Mouse (Mus musculus) inflammation-experienced regulatory T-cells, adult 6 months (primary cell): ENCODE measurements around the gene Fam186b. TPM values are rescaled to one million over a fixed set of nuclear protein-coding genes. Genes with fewer than 3 reads are reported as not detected.

Source experiments
- ATAC-seq: one replicate; pipeline ENCODE4 v1.8.0; 2017
- polyA plus RNA-seq, 3 experiments: library from polyadenylated mRNA; unstranded; fragments of 100-300 nt; shearing (Covaris generic); gene quantifications; one replicate each; pipeline ENCODE4 v1.2.1; 2017

Gene Fam186b
- polyA plus RNA-seq, 3 experiments from 2014 or later, result 0.29 to 0.48 TPM; not detected in 1

DNA sequence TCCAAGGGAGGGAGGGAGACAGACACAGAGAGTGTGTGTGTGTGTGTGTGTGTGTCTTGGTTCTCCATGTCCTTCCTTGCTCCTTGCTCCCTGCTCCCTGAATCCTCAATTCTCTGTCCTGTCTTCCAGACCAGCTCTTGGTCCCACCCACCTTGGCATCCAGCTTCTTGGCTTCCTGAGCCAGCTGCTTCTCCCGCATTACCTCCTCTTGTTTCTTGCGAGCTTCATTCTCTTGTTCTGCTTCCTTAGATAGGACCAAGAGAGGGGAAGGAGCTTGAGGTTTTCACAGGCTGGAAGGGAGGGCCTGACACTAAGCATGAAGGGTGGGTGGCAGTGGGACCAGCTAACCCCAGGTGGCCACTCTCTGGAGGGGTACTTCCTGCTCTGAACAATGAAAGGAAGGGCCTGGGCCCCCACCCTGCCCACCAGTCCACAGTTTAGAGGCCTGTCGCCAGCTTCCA is 23.8 kb upstream of the Fam186b start:
- no peak for ATAC-seq

DNA sequence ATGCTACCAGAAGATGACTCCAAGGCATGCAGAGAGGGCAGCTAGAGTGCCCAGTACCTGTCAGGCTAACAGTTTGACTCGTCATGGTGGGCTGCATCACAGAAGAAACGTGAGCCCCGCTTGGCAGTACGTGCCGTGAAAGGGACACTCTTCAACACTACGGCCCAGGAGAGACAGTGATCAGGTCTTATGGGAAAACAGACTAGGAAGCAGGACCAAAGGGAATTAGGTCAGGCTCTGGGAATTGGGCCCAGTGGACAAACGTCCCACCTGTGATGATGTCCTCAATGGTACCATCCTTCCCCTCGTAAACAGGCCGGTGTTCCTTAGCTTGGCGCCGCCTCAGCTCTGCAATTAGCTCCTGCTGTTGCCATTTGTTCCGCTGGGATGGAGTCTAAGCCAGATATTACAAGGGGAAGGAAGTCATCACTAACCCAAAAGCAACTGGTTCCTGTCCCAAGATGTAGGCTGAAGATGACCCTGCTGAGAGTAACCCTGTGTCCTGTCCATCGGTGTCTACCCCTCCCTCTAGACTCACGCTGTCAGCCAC is 23.2 kb upstream of the Fam186b start:
- no peak for ATAC-seq

DNA sequence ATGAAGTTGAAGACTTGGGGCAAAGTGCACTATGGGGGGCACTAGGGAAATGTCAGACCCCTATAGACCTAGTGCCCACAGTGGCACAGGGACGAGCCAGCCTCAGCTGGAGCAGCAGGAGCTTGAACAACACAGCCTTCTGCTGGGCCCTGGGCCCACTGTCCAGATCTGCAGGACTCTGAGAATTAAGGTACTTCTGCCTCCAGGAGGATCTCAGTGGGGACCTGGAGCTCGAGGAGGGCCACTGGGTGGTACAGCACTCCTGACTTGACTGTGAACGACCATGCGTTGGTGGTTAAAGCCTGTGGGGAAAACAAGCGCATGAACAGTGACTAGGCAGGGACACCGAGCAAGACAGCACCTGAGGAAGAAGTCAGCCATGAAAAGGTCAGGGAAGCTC is 22.4 kb upstream of the Fam186b start:
- no peak for ATAC-seq

DNA sequence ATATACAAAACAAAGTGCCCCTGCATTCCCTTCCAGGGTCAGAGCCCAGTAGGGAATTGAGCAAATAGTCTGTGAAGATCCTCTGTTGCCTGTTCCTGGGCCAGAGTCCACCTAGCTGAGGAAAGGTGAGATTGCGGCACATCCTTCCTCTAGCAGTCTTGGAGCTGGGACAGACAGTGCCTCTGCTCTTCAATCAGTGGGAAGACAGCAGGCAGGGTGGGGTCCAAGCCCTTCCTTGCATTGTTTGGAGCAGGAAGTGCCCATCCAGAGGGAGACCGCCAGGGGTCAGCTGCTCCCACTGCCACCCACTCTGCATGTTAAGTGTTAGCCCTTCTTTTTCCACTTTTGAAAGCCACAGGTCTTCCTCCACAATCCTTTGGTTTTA is 21.6 kb upstream of the Fam186b start:
- no peak for ATAC-seq

DNA sequence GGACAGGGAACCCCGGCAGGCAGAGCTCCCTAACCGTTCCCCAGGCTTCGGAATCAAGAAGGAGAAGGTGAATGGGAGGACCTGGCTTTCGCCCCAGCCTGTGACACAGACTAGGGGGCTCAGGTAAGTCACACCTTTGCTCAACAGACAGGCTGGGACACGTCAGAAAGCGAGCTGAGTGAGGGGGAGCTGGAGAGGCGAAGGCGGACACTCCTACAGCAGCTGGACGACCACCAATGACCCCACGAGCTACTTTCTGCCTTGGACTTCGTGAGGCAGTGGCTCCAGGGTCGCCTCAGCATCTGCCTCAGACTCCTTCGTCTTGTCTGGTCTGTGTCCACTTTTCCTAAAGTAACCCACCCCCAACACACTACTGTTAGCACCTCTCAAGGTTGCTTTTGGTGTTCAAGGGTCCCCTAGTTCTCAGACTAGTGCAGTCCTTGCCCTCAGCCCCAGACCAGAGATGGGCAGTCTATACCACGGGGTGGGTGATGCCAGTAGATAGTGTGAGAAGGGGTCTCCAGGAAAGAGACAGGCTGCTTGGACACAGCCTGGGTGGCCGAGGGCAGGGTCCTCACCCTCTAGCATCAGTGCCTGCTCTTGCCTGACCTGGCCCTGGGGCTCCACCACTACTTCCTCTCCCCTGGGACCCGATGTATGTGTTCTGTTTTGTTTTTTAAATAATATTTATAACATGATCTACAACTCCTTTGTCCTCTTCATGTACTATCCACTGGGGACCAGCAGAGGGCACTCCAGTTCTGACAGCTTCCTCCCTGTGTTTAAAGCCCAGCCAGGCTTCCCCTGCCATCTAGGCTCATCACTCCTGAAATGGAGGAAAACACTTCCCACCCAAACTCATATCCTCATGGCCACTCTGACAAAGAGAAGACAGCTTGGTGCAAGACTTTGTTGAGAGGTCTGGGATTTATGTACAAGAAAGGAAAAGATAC is 20.9 kb upstream of the Fam186b start:
- peak; percentile 65 for ATAC-seq

DNA sequence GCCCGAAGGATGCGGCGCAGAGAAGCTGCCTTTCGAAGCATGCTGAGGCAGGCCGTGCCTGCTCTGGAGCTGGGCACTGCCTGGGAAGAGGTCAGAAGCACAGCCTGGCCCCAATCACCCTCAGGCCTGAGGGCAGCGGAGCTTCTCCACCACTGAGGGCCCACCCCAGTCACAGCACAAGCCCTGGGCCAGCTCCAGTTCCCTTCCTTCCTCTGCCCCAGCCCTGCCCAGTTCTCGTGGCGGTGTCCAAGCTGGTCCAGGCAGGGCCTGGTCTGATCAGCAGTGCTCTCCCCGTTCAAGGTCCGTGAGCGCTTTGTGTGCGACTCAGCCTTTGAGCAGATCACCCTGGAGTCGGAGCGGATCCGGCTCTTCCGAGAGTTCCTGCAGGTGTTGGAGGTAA is 19.2 kb upstream of the Fam186b start:
- no peak for ATAC-seq

DNA sequence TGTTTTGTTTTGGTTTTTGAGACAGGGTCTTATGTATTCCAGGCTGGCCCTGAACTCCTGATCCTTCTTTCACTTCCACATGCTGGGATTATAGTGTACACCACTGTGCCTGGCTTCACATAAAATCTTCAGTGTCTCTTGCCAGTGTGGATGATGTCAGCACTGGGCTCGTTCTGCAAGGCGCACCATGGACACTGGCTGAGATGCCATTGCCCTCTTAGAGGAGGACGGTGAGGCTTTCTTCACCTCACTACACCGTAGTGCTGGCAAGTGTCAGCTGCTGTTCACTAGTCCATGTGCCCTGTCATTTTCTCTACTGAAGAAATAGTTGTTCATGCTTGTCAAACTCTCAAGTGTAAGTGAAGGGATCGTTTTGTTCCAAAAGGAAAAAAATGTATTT is 14.9 kb upstream of the Fam186b start:
- ATAC-seq, result no peak

DNA sequence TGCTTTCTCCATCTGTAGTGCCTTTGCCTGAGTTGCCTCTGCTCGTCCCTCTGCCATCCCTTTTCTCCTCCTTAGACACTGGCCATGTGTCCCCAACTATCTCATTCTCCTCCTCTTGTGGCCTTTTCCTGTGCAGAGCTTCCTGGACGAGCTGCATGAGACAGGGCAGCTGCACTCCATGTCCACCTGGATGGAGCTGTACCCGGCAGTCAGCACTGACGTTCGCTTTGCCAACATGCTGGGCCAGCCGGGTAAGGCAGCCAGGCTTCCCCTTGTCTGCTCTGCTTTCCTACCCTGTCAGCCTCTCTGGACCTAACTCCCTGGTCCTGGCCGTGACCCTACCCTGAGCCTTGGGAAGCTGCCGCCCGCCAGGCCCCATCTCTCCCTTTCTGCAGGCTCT is 13.9 kb upstream of the Fam186b start:
- ATAC-seq, result no peak

DNA sequence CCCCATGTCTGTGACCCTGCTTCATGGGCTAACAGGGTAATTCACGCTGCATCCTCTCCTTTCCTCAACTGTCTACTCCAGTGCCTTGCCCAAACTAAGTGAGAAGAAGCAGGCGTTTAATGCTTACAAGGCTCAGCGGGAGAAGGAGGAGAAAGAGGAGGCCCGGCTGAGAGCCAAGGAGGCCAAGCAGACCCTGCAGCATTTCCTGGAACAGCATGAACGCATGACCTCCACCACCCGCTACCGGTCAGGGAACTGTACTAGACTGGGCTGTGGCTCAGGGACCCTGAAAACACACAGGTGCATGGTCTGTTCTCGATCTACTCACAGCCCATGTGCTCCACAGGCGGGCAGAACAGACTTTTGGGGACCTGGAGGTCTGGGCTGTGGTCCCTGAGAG is 11.8 kb upstream of the Fam186b start:
- no peak for ATAC-seq

DNA sequence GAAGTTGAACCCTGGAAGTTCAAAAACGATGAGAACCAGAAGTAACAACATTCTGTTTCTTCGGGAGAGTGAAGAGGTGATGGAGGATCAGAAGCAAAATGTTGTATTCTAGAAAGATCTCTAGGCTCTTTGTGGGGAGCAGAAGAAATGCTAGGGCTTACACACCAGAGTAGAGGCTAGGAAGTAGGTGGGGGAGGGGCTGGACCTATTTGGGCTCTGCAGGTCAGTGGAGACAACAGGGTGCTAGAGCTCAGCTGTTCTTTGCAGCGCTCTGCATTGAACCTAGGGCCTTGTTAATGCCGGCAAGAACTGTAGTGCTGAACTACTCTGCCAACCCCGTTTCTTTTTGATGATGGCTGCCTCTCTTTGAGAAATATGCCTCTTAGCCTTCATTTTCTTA is 525 bp upstream of the Fam186b start:
- ATAC-seq, result no peak

DNA sequence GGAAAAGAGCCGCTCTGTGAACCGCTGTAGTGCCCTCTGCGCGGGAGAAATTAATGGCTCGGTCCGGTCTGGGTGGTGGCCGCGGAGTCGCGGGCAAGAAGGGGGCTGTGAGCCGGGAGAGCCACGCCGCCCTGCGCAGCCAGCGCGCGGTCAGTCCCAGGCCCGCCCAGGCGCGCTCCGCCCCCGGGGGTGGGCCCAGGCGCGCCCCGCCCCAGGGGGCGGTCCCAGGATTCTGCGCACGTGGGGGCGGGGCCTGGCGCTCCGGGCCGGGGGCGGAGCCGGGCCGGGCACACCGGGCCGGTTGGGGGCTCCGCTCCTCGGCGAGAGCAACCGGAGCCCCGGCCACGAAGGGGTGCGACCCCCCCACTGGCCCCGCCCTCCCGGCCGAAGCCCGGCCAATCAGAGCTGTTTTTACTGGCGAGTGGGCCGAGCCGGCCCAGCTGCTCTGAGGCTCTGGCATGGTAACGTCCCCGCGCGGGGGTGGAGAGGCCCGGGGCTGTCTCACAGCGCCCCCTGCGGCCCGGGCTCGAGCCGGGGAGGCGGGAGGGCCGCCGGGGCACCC is 794 bp downstream of the Fam186b start, which contains the start of gene Prpf40b:
Prpf40b (plus strand) TSS at position 275 of the 562 bp plus-strand sequence.
- peak; percentile 77 for ATAC-seq

DNA sequence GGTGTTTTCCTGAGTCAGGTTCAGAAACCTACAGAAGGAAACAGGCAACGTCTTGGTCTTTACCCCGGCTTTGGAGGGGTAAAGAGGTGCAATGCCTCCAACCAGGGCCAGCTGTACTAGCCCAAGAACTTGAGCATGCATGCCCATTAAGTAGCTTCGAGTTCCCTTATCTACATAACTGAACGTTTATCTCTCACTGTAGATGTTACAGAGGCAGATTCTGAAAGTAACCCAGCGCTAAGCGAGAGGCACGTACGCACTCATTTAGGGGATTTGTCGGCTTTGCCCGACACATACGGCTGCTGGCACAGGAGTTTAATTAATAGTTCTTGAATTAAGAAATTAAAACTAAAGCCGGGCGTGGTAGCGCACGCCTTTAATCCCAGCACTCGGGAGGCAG is 1.4 kb downstream of the Fam186b start:
- peak; percentile 46 for ATAC-seq

DNA sequence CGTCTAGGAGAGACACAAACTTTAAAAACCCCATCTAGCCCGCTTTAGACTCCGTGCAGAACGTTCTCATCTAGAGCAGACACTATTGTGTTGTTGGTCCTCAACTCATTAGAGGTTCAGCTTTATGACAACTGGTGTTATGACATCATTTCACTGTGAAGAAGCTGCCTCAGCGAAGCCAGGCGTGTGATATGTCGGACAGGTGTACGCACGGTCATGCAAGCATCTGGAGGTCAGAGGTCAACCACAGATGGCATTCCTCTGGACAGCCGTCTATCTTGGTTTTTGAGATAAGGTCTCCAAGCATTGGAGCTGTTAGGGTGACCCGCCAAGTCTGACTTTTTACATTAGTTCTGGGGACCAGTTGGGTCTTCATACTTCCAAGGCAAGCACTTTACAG is 5.1 kb downstream of the Fam186b start:
- ATAC-seq, result no peak

DNA sequence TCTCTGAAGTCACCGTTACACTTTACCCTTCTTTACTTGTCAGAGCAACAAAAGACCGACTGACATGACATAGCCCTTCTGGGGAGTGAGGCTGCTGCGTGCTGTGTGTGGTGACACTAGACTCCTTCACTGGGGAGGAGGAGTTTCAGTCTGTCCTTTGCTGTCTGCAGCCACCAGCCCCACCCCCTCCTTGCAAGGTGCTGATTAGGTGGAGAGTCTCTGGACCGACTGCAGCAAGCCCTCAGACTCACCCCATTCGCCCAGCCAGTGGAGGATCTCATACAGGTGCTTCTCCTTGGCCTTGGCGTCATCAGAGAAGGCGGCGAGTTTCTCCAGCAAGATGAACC is 10.5 kb downstream of the Fam186b start:
- no peak for ATAC-seq

DNA sequence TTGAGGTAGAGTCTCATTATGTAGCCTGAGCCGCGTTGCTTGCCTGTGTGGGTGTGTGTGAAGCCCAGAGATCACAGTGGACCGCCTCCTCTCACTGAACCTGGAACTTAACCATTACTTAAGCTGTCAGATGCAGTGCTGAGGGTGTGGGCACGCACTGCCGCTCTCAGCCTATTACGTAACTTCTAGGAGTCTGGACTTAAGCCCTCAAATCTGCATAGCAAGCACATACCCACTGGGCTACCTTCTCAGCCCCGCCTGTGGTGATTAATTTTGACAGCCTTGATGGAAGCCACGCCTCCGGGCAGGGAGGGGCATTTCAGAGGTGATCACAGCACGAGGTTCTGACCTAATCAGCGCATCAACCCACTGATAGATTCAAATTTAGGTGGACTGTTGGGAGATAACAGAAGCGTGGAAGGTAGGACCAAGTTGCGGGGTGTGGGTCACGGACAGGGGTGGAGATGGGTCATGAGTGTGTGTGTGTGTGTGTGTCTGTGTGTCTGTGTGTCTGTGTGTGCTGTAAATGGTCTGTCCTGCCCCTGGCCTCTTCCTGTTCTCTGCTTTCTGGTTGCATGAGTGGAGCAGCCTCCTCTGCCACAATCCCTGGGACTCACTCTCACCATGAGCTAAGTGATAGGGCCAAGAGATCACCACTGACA is 11.0 kb downstream of the Fam186b start:
- peak; percentile 25 for ATAC-seq

DNA sequence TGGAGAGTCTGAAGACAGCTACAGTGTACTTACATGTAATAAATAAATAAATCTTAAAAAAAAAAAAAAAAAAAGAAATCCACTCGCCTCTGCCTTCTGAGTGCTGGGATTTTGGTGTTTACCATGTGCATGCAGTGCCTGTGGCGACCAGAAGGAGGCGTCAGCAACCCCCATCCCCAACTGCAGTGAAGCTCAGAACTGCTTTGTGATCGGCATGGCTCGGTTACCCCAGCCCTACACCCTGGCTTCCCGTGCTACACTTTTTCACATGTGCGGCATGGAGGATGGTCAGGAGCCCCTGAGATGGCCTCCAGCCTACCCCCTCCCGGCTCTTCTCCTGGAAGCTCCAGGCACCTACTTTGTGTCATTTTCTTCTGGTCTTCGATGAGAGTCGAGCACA is 12.2 kb downstream of the Fam186b start:
- no peak for ATAC-seq

DNA sequence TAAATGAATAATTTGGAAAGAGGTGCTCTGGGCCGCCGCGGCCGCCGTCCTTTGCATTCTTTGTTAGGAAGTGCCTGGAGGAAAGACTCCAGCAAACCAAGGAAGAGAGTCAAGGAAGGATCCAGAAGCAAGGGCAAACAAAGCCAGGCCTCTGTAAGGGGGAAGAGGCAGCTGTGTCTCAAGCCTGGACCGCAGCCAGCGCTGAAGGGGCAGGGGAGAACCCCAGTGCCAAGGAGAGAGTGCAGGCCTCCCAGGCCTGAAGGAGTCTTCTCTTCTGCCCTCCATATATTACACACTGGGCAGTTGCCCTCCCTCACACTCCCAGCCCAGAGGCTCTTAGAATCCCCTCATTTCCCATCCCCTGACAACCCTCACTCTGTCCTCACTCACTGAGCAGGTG is 17.4 kb downstream of the Fam186b start:
- ATAC-seq, result no peak

DNA sequence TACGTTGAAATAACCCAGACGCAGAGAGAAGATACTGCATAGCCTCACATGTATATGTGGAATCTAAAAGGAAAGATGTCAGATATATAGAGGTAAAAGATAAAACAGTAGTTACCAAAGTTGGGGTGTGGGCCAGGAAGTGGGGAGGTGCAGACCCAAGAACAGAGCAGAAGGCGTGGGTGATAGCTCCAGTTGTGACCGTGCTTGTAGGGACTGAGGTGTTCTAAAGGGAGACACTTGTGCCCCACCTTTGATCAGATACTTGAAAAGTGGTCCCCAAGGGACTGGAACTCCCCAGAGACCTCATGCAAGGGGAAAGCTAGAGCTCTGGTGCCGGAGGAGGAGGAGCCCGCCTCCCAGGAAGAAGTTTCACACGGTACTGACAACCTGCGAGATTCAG is 19.6 kb downstream of the Fam186b start:
- peak; percentile 63 for ATAC-seq

DNA sequence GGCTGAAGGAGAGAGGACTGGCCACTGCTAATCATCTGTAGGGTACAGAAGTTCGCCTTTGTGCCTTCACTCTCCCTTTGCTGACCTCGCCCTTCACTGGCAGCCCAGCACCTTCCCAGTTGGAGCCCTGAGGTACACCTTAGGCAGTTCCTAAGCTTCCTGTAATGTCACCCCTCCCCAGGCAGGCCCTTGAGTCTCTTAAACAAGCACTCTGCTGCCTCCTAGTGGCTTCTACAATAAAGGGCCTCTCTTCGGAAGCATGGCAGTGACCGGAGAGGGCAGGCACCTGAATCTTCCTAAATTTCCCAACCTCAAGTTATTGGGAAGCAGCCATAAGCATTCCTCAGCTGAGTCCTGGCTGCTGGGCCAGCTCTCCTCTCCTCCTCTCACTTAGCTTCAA is 30.0 kb downstream of the Fam186b start:
- peak; percentile 56 for ATAC-seq

DNA sequence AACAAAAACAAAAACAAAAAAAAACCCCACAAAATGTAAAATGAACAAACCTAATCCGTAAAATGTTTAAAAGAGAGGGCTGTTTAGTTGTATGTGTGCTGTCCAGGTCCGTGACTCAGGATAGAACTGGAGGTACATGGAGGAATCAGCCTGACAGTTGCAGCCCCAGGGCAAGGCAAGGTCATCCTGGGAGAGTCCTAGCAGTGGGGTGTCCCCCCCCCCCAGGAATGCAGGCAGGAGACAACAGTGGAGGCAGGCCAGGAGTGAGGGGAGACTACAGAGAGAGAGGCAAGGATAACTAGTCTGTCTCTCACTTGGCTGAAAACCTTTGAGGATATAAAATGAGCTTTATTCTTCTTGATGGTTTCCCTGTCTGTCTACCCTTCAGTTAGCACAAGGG is 31.3 kb downstream of the Fam186b start:
- ATAC-seq, result no peak

DNA sequence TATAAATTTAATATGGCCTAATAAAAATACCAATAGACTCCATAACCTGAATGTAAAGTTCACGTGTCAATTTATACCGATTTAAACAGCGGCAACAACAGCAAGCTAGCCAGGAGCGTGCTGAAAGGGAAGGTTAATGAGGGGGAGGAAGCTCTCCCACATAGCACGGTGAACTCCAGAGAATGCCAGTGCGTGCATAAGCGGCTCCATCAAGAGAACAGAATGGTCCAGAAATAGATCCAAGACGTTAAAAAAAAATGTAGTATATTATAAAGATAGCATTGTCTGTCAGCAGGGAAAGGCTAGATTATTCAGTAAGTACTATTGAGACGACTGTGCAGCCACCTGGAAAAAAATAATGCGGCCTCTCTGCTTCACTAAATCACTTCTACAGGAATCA is 33.0 kb downstream of the Fam186b start:
- no peak for ATAC-seq

DNA sequence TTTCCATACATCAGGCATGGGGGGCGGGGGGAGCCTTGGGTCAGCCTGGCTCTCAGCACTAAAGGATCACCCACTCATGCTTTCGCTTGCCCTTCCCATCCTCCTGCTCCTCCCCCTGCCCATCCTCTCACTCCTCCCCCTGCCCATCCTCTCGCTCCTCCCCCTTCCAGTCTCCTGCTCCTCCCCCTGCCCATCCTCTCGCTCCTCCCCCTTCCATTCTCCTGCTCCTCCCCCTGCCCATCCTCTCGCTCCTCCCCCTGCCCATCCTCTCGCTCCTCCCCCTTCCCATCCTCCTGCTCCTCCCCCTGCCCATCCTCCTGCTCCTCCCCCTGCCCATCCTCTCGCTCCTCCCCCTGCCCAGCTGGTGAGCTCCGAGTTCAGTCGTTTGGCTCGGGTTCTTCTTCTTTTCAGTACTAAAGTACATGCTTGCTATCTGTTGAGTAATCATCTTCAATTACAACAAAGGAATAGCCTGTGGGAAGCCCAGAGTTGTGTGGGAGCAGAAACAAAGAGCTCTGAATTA is 35.9 kb downstream of the Fam186b start:
- no peak for ATAC-seq

DNA sequence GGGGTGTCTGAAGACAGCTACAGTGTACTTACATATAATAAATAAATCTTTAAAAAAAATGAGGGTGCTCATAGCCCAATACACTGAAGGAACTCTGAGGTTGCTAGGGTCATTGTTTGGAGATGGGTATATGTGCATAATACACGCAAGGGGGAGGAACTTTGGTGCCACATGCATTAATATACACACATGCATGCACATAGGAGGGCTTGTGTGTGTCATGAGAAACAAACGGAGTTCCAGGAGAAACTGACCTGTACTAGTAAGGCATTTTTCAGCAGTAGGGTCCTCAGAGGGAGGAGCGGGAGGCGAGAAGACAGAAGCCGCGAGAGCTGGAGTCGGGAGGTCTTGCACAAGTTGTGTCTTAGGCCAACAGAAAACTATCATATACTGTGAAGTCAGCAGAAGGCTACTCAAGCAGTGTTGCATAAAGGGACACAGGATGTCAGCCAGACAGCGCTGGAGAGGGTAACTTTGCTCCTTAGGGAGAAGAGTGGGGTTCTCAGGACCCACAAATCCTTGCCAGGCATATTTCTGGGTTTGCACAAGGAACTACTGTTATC is 36.4 kb downstream of the Fam186b start:
- ATAC-seq, result peak; percentile 46
